Mouse (Mus musculus): ENCODE results near the gene Sarnp. TPM values are rescaled to one million over a fixed set of nuclear protein-coding genes. Genes with fewer than 3 reads are reported as not detected.

Gene Sarnp
- 204 and 209 TPM in 2 replicates for polyA plus RNA-seq (2014; fragmentation: Nextera tagmentation; extraction: Ambion mirVana)

GRCm38 (mm10) chr10:128817033-128817432 lies at the start of gene Sarnp:
Gene Sarnp, plus strand, starts transcription at chr10:128817333.
- Histone ChIP-seq H3K9ac (replicated peaks; ENCODE audit: low read depth, low read length) (no peak within 1 kb of the TSS), H3K27me3 (ENCODE audit: control insufficient read depth, insufficient read depth, low read length) (no peaks in the 10 kb centered on the region), H3K4me1 (ENCODE audit: control insufficient read depth, insufficient read depth, low read length) (0 out of 2 replicates have a peak, but pooled peaks cover 5% of the 10 kb centered on the region), H3K27ac (ENCODE audit: low read length) (no peak within 1 kb of the TSS), H3K36me3 (ENCODE audit: control insufficient read depth, insufficient read depth, low read length) (peaks cover 48% of the 10 kb centered on the region), H3K9me3 (ENCODE audit: control insufficient read depth, low read depth, low read length) (no peaks in the 10 kb centered on the region), H3K4me2 (replicated peaks; ENCODE audit: low read depth, low read length) (no peak within 1 kb of the TSS), H3K4me3 (ENCODE audit: low read depth, low read length) (no peak within 1 kb of the TSS)
- WGBS, result 87% methylated on average over 13 of the region's 13 CpGs
- no peak for ATAC-seq (ENCODE audit: insufficient number of reproducible peaks, insufficient read depth, low FRiP score, low read depth)

- WGBS, result 72% methylated on average over 2 of the region's 2 CpGs
- no peaks in the 10 kb centered on the region for H3K9me3 ChIP-seq (ENCODE audit: control insufficient read depth, low read depth, low read length)
Measured at GRCm38 (mm10) chr10:128772895-128773294, 44.2 kb upstream of the Sarnp start.

DNA sequence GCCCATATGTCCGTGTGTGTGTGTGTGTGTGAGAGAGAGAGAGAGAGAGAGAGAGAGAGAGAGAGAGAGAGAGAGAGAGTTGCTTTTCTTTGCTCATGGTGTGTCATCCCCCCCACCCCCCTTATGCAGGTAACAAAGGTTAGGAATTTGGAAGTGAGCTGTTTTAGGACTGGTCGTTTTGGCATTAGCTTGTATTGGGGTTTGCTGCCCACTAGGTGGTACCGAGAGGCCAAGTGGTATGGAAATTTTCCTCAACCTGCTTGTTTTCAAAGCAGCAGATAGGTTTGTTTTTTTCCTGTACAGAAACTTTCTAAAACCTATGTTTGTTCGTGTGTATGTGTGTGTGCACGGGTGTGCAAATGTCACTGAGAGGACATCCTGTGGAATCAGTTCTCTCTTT lies 43.4 kb upstream of the Sarnp start:
- 28% methylated on average over 5 of the region's 5 CpGs for WGBS
- no peak overlapping the region for H3K9ac ChIP-seq (replicated peaks; ENCODE audit: low read depth, low read length)
- H3K4me1 ChIP-seq (ENCODE audit: control insufficient read depth, insufficient read depth, low read length), result peaks cover 5% of the 10 kb centered on the region; the same call in 1 of the 2 replicates
- no peaks in the 10 kb centered on the region for H3K36me3 ChIP-seq (ENCODE audit: control insufficient read depth, insufficient read depth, low read length)
- H3K27me3 ChIP-seq (ENCODE audit: control insufficient read depth, insufficient read depth, low read length), result no peaks in the 10 kb centered on the region
- ATAC-seq (ENCODE audit: insufficient number of reproducible peaks, insufficient read depth, low FRiP score, low read depth), result no peak
- H3K4me2 ChIP-seq (replicated peaks; ENCODE audit: low read depth, low read length), result no peak overlapping the region
- H3K4me3 ChIP-seq (ENCODE audit: low read depth, low read length), result no peak overlapping the region
- H3K27ac ChIP-seq (ENCODE audit: low read length), result no peak overlapping the region
- H3K9me3 ChIP-seq (ENCODE audit: control insufficient read depth, low read depth, low read length), result no peaks in the 10 kb centered on the region

More at GRCm38 (mm10) chr10:128772895-128773294, 44.2 kb upstream of the Sarnp start:
- H3K9ac ChIP-seq (replicated peaks; ENCODE audit: low read depth, low read length), result no peak overlapping the region
- H3K4me1 ChIP-seq (ENCODE audit: control insufficient read depth, insufficient read depth, low read length), result no peaks in the 10 kb centered on the region
- H3K4me3 ChIP-seq (ENCODE audit: low read depth, low read length), result no peak overlapping the region
- H3K27me3 ChIP-seq (ENCODE audit: control insufficient read depth, insufficient read depth, low read length), result no peaks in the 10 kb centered on the region
- no peak overlapping the region for H3K27ac ChIP-seq (ENCODE audit: low read length)
- no peak for ATAC-seq (ENCODE audit: insufficient number of reproducible peaks, insufficient read depth, low FRiP score, low read depth)
- no peak overlapping the region for H3K4me2 ChIP-seq (replicated peaks; ENCODE audit: low read depth, low read length)
- H3K36me3 ChIP-seq (ENCODE audit: control insufficient read depth, insufficient read depth, low read length), result no peaks in the 10 kb centered on the region

- Histone ChIP-seq H3K27me3 (ENCODE audit: control insufficient read depth, insufficient read depth, low read length) (no peaks in the 10 kb centered on the region), H3K36me3 (ENCODE audit: control insufficient read depth, insufficient read depth, low read length) (no peaks in the 10 kb centered on the region), H3K27ac (ENCODE audit: low read length) (peak overlapping the region; percentile 62; the same call in 1 of the 2 replicates), H3K4me1 (ENCODE audit: control insufficient read depth, insufficient read depth, low read length) (peaks cover 10% of the 10 kb centered on the region), H3K9ac (replicated peaks; ENCODE audit: low read depth, low read length) (no peak overlapping the region), H3K4me3 (ENCODE audit: low read depth, low read length) (no peak overlapping the region), H3K4me2 (replicated peaks; ENCODE audit: low read depth, low read length) (no peak overlapping the region), H3K9me3 (ENCODE audit: control insufficient read depth, low read depth, low read length) (no peaks in the 10 kb centered on the region)
- no peak for ATAC-seq (ENCODE audit: insufficient number of reproducible peaks, insufficient read depth, low FRiP score, low read depth)
- 92% methylated on average over 2 of the region's 2 CpGs for WGBS
Measured at GRCm38 (mm10) chr10:128778441-128778840, 38.7 kb upstream of the Sarnp start.

DNA sequence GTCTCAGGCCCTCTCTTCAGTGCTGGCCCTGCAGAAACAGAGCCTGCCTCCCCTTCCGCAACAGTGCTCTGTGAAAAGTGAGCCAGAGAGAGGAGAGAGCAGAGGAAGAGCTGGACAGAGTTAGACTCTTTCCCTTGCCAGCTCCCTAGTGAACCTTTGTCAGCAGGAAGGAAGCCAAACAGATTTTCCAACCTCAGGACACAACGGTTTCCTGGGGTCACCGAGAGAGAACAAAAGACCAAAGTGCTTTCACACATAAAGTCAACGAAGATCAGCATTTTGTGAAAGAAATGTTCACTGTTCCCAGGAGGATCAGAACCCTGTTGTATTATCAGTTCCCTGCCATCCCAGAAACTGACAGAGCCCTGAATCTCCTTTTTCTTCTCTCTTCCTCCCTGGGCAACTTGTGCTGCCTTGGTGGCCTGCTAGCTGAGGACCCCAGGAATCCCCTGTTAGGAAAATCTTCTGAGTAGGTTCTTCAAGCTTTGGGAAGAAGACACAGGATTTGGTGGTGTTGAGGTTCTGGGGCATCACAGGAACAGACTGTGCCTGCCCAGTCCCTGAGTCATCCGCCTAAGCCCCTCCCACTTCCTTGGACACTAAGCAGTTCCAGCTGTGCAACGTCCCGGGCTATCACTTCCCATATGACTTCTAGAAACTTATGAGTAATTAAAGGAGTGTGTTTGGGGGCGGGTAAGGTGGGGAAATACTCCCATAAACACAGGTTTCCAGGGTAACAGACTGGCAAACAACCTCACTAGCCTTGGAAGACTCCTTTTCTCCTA lies 37.9 kb upstream of the Sarnp start:
- Histone ChIP-seq H3K4me3 (ENCODE audit: low read depth, low read length) (no peak overlapping the region), H3K9ac (replicated peaks; ENCODE audit: low read depth, low read length) (no peak overlapping the region), H3K4me2 (replicated peaks; ENCODE audit: low read depth, low read length) (no peak overlapping the region), H3K27ac (ENCODE audit: low read length) (peak overlapping the region; percentile 62; the same call in 1 of the 2 replicates), H3K4me1 (ENCODE audit: control insufficient read depth, insufficient read depth, low read length) (peaks cover 10% of the 10 kb centered on the region), H3K27me3 (ENCODE audit: control insufficient read depth, insufficient read depth, low read length) (no peaks in the 10 kb centered on the region), H3K36me3 (ENCODE audit: control insufficient read depth, insufficient read depth, low read length) (no peaks in the 10 kb centered on the region), H3K9me3 (ENCODE audit: control insufficient read depth, low read depth, low read length) (no peaks in the 10 kb centered on the region; the same call in 1 of the 2 replicates)
- peak; percentile 91; the same call in 1 of the 2 replicates for ATAC-seq (ENCODE audit: insufficient number of reproducible peaks, insufficient read depth, low FRiP score, low read depth)
- 25% methylated on average over 8 of the region's 8 CpGs for WGBS

DNA sequence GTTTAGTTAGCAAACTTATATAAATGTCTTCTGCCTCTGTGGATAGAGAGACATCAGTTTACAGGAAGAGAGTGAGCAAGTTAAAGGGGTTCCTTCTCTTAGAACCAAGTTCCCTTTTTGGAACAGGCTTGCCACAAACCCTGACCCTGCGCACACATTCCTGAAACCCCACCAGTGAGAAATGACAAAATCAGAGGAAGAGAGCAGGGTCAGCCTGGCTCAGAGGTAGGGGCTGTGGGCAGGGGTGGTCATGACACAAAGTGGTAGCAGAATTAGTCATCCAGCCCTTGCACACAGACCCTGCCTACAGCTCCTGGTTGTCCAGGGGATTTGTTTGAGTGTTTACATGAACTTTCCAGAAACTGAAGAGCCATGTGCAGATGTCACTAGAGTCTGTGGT lies 36.9 kb upstream of the Sarnp start:
- H3K9me3 ChIP-seq (ENCODE audit: control insufficient read depth, low read depth, low read length), result no peaks in the 10 kb centered on the region; the same call in 1 of the 2 replicates
- H3K27ac ChIP-seq (ENCODE audit: low read length), result no peak overlapping the region
- no peaks in the 10 kb centered on the region for H3K27me3 ChIP-seq (ENCODE audit: control insufficient read depth, insufficient read depth, low read length)
- WGBS, result 100% methylated on average over 1 of the region's 1 CpGs
- ATAC-seq (ENCODE audit: insufficient number of reproducible peaks, insufficient read depth, low FRiP score, low read depth), result no peak
- H3K36me3 ChIP-seq (ENCODE audit: control insufficient read depth, insufficient read depth, low read length), result no peaks in the 10 kb centered on the region
- peaks cover 10% of the 10 kb centered on the region for H3K4me1 ChIP-seq (ENCODE audit: control insufficient read depth, insufficient read depth, low read length)
- no peak overlapping the region for H3K9ac ChIP-seq (replicated peaks; ENCODE audit: low read depth, low read length)
- H3K4me2 ChIP-seq (replicated peaks; ENCODE audit: low read depth, low read length), result no peak overlapping the region
- H3K4me3 ChIP-seq (ENCODE audit: low read depth, low read length), result no peak overlapping the region

- H3K27me3 ChIP-seq (ENCODE audit: control insufficient read depth, insufficient read depth, low read length), result no peaks in the 10 kb centered on the region
- no peak for ATAC-seq (ENCODE audit: insufficient number of reproducible peaks, insufficient read depth, low FRiP score, low read depth)
- H3K4me2 ChIP-seq (replicated peaks; ENCODE audit: low read depth, low read length), result no peak within 1 kb of the TSS
- no peak within 1 kb of the TSS for H3K4me3 ChIP-seq (ENCODE audit: low read depth, low read length)
- H3K36me3 ChIP-seq (ENCODE audit: control insufficient read depth, insufficient read depth, low read length), result no peaks in the 10 kb centered on the region
- 61% methylated on average over 7 of the region's 7 CpGs for WGBS
- H3K9me3 ChIP-seq (ENCODE audit: control insufficient read depth, low read depth, low read length), result no peaks in the 10 kb centered on the region
- H3K9ac ChIP-seq (replicated peaks; ENCODE audit: low read depth, low read length), result no peak within 1 kb of the TSS
- H3K4me1 ChIP-seq (ENCODE audit: control insufficient read depth, insufficient read depth, low read length), result no peaks in the 10 kb centered on the region
- H3K27ac ChIP-seq (ENCODE audit: low read length), result no peak within 1 kb of the TSS
Measured at GRCm38 (mm10) chr10:128790398-128791124, 26.6 kb upstream of the Sarnp start, which contains the start of gene Mmp19. Gene Mmp19, plus strand, starts transcription at chr10:128790910.

DNA sequence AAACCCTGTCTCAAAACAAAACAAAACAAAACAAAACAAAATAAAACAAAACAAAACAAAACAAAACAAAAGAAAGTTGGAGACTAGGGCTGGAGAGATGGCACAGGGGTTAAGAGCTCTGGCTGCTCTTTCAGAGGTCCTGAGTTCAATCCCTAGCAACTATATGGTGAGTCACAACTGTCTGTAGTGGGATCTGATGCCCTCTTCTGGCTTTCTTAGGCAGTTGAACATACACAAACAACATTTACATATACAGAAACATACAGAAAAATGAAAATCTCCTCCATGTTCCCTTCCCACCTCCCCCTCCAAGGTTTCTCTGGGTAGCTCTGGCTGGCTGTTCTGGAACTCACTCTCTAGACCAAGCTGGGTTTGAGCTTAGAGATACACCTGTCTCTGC lies 25.1 kb upstream of the Sarnp start:
- Histone ChIP-seq H3K9me3 (ENCODE audit: control insufficient read depth, low read depth, low read length) (no peaks in the 10 kb centered on the region), H3K4me3 (ENCODE audit: low read depth, low read length) (no peak overlapping the region), H3K36me3 (ENCODE audit: control insufficient read depth, insufficient read depth, low read length) (no peaks in the 10 kb centered on the region)

More for the DNA sequence above, 25.1 kb upstream of the Sarnp start:
- H3K27me3 ChIP-seq (ENCODE audit: control insufficient read depth, insufficient read depth, low read length), result no peaks in the 10 kb centered on the region
- no peak for ATAC-seq (ENCODE audit: insufficient number of reproducible peaks, insufficient read depth, low FRiP score, low read depth)
- H3K4me1 ChIP-seq (ENCODE audit: control insufficient read depth, insufficient read depth, low read length), result no peaks in the 10 kb centered on the region
- H3K4me2 ChIP-seq (replicated peaks; ENCODE audit: low read depth, low read length), result no peak overlapping the region
- H3K9ac ChIP-seq (replicated peaks; ENCODE audit: low read depth, low read length), result no peak overlapping the region
- no peak overlapping the region for H3K27ac ChIP-seq (ENCODE audit: low read length)

All from stomach, embryonic 14.5 days (tissue).